Mouse (Mus musculus) midbrain, embryonic 14.5 days (tissue): ENCODE data around the gene Tspan4. TPM values are rescaled to one million over a fixed set of nuclear protein-coding genes. Genes with fewer than 3 reads are reported as not detected.
A peak's percentile ranks its signal among the peaks of the same experiment; 100 is the strongest.

Source experiments
- ATAC-seq: fragments of 200-750 bp; cut with Nextera tagmentation; 2 replicates; pipeline ENCODE4 v1.8.0; 2017; ENCODE audit warnings: moderate number of reproducible peaks, moderate library complexity; ENCODE audit not compliant: low FRiP score, low TSS enrichment
- DNase-seq: peaks from one replicate; pipeline ENCODE4 v3.0.0-alpha.2; 2015
- H3K27ac ChIP-seq: fragments of 300-500 bp; sonication (generic); replicated peaks from 2 replicates; pipeline ENCODE4 v1.5.1; 2014; ENCODE audit warnings: mild to moderate bottlenecking, low read depth, low read length, moderate library complexity
- H3K27me3 ChIP-seq: fragments of 300-500 bp; sonication (generic); 2 replicates; pipeline ENCODE4 v1.6.1; 2014; ENCODE audit warnings: low read length, control low read depth, mixed read lengths; ENCODE audit not compliant: control insufficient read depth, insufficient read depth
- H3K36me3 ChIP-seq: fragments of 300-500 bp; sonication (generic); 2 replicates; pipeline ENCODE4 v1.6.1; 2014; ENCODE audit warnings: low read length, control low read depth; ENCODE audit not compliant: control insufficient read depth, insufficient read depth
- H3K4me1 ChIP-seq: fragments of 300-500 bp; sonication (generic); 2 replicates; pipeline ENCODE4 v1.6.1; 2014; ENCODE audit warnings: mild to moderate bottlenecking, antibody characterized with exemption, low read length, control low read depth; ENCODE audit not compliant: control insufficient read depth, insufficient read depth
- H3K4me2 ChIP-seq: fragments of 300-500 bp; sonication (generic); 2 replicates; pipeline ENCODE4 v1.6.1; 2014; ENCODE audit warnings: mild to moderate bottlenecking, low read length, moderate library complexity
- H3K4me3 ChIP-seq: fragments of 300-500 bp; sonication (generic); replicated peaks from 2 replicates; pipeline ENCODE4 v1.5.1; 2014; ENCODE audit warnings: low read depth, low read length
- H3K9ac ChIP-seq: fragments of 300-500 bp; sonication (generic); replicated peaks from 2 replicates; pipeline ENCODE4 v1.6.1; 2014; ENCODE audit warnings: mild to moderate bottlenecking, low read length, moderate library complexity
- H3K9me3 ChIP-seq: fragments of 300-500 bp; sonication (generic); 2 replicates; pipeline ENCODE4 v1.6.1; 2016; ENCODE audit warnings: low read length, control low read depth, mixed read lengths; ENCODE audit not compliant: control insufficient read depth
- WGBS: fragments of 180-500 bp; shearing (Covaris S2); extraction: QIAGEN DNeasy Blood & Tissue Kit; methylation state at CpG from one replicate; pipeline ENCODE4 v1.1.7; 2014; 5-methylcytosine and 5-hydroxymethylcytosine counted together
- polyA plus RNA-seq: library from polyadenylated mRNA; unstranded; fragments of >200 nt; fragmentation: Nextera tagmentation; extraction: Ambion mirVana; gene quantifications from 2 replicates; pipeline ENCODE4 v1.2.1, GENCODE M21; 2014

Tspan4 gene
- polyA plus RNA-seq, 1 experiment from 2014 or later = 35.2 TPM

DNA sequence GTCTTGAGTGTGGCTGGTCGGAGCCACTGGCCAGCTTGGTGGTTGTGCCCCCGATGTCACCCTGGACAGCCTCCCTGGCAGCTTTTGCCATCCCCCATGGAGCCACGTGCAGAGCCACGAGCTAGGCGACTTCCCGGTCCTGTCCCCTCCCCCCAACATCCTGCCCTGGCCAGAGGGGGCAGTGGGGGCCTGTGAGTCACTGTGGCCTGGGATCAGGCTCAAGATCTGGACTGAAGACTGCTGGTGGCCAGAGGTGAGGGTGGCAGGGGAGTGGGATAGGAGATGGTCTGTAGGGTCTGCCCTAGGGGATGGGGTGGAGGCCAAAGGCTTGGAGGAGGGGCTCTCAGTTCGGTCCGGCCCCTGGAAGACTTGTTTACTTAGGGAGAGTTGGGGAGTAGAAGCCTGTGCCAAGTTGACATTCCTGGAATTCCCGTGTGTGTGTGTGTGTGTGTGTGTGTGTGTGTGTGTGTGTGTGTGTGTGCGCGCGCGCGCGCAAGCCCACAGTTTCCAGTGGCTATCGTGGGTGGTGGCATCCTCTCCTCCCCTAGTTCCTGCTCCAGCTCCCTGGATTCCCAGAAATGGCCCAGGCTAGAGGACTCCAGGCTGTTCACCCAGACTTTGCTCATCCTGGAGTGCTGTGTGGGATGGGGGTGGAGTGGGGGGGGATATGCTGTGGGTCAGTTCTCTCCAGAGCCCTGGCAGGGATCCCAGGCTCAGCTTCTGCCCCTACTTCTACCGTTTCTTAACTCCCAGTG is 1.4 kb downstream of the Tspan4 start:
- H3K4me3 ChIP-seq = no peak overlapping the region
- H3K9ac ChIP-seq = no peak overlapping the region
- peaks cover 10% of the 10 kb centered on the region for H3K27me3 ChIP-seq
- H3K27ac ChIP-seq = no peak overlapping the region
- H3K9me3 ChIP-seq = no peaks in the 10 kb centered on the region
- ATAC-seq (no peak), DNase-seq (peak; percentile 33)
- H3K4me1 ChIP-seq = peaks cover 19% of the 10 kb centered on the region
- peaks cover 12% of the 10 kb centered on the region for H3K36me3 ChIP-seq
- 9% methylated on average over 17 of the region's 17 CpGs for WGBS
- H3K4me2 ChIP-seq = peak overlapping the region; percentile 93

DNA sequence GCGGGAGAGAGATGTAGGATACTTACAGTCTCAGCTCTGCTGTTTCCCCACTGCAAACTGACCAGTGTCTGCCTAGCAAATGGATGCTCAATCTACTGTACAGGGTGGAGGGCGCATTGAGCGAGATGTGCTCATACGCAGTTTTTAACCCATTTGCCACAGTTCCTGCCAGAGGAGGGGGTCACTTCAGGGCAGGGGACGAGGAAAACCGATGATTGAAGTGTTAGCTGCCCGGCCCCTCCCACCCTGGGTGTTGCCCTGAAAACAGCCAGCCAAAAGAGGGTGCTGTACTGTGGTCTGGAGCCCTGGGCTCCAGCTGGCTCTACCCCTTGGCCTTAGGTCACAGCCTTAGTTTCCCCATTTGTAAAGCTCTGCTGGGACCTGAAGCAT is 1.9 kb downstream of the Tspan4 start:
- DNase-seq = no peak
- no peak for ATAC-seq
- Histone ChIP-seq H3K9me3 (no peaks in the 10 kb centered on the region), H3K27me3 (peaks cover 10% of the 10 kb centered on the region), H3K4me3 (no peak overlapping the region), H3K4me1 (peaks cover 24% of the 10 kb centered on the region), H3K27ac (no peak overlapping the region), H3K4me2 (peak overlapping the region; percentile 3; the same call in 1 of the 2 replicates), H3K36me3 (peaks cover 10% of the 10 kb centered on the region), H3K9ac (no peak overlapping the region)
- WGBS = 25% methylated on average over 7 of the region's 7 CpGs

DNA sequence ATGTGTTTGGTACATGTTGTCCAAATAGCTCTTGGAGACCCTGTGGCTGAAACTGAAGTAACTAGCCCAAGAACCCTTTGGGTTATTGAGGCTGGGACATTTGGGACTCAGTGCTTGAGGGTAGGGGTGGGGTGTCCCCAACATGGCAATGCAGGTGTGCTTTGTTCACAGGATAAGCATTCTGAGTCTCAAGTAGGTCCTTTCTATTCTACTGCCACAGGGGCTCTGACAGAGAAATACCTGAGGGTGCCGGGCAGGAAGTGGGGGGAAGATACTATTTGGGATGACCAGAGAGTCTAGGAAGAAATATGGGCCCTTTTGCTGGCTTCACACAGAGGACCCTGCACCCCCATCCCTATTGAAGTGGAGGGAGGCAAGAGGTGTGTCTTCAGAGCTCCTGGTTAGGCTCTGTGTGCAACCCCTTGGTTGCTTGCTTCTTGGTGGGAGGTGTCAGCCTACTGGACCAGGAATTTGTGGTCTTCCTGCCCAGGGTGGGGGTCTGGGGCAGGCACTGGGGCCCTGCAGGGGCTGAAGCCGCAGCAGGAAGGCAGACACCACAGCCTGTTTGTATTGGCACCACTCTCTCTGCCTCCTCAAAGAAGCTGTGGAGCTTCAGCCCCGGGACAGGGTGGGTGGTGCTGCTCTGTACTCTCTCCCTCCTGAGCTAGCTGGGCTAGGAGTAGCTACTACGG is 2.7 kb downstream of the Tspan4 start:
- no peaks in the 10 kb centered on the region for H3K9me3 ChIP-seq
- no peak overlapping the region for H3K4me2 ChIP-seq
- no peak for ATAC-seq
- WGBS = 74% methylated on average over 4 of the region's 4 CpGs
- DNase-seq = no peak
- no peak overlapping the region for H3K9ac ChIP-seq
- no peak overlapping the region for H3K4me3 ChIP-seq
- H3K27me3 ChIP-seq = peaks cover 10% of the 10 kb centered on the region
- peaks cover 29% of the 10 kb centered on the region for H3K4me1 ChIP-seq
- no peak overlapping the region for H3K27ac ChIP-seq
- peaks cover 2% of the 10 kb centered on the region for H3K36me3 ChIP-seq

DNA sequence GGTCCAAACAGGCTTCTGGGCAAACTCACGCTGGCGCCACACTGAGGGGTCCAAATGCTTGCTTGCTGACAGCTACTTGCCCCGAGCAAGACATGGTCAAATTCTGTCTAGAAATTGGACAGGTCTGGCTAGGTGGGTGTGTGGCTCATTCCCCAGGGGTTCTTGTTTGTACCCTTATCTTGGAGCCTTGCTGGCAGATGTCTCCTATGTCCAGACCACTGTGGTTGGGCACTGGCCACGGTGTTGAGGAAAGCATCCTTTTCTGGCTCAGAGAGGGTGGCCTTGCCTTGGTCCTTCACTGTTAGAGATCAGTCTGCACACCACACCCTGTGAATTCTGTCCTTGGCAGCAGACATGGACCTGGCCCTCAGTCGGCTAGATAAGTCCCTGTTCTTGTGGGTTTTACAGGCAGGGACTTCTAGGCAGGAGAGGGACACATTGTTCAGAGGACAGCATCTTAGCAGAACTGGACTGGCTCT is 3.3 kb downstream of the Tspan4 start:
- Histone ChIP-seq H3K27me3 (peaks cover 10% of the 10 kb centered on the region), H3K27ac (no peak overlapping the region), H3K9ac (no peak overlapping the region), H3K4me2 (no peak overlapping the region), H3K9me3 (no peaks in the 10 kb centered on the region), H3K4me1 (peaks cover 33% of the 10 kb centered on the region), H3K4me3 (no peak overlapping the region), H3K36me3 (no peaks in the 10 kb centered on the region)
- no peak for DNase-seq
- ATAC-seq = no peak
- 78% methylated on average over 5 of the region's 5 CpGs for WGBS

DNA sequence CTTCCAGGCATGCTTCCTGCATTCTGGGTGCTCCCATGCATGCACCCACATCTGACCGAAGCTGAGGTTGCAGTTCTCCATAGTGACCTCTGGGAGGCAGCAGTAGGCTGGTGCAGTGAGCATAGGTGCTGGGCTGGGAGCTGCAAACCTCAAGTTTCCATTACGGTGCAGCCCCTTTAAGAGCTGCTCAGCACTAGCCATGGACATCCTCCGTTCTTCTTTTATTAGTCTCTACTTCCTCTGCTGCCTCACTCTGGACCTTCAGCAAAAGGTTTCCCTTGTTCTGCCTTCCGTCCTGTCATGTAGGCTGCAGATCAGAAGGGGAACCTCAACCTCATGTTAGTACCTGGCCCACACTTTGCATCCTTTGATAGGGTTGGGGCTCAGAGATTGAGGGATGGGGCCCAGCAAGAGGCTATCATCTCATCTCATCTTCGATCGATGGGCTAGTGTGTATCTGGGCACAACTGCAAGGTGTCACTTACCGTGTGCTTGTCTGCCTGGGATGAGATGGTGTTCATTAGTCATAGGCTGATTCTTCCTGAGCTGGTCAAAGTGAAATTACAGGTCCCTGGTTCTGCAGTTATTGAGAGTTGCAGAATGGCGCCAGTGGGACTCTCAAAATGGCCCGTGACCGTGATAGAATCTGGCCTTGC is 5.9 kb downstream of the Tspan4 start:
- Histone ChIP-seq H3K4me1 (peaks cover 20% of the 10 kb centered on the region), H3K9ac (no peak overlapping the region; the same call in 1 of the 2 replicates)
- WGBS = 9% methylated on average over 10 of the region's 10 CpGs

DNA sequence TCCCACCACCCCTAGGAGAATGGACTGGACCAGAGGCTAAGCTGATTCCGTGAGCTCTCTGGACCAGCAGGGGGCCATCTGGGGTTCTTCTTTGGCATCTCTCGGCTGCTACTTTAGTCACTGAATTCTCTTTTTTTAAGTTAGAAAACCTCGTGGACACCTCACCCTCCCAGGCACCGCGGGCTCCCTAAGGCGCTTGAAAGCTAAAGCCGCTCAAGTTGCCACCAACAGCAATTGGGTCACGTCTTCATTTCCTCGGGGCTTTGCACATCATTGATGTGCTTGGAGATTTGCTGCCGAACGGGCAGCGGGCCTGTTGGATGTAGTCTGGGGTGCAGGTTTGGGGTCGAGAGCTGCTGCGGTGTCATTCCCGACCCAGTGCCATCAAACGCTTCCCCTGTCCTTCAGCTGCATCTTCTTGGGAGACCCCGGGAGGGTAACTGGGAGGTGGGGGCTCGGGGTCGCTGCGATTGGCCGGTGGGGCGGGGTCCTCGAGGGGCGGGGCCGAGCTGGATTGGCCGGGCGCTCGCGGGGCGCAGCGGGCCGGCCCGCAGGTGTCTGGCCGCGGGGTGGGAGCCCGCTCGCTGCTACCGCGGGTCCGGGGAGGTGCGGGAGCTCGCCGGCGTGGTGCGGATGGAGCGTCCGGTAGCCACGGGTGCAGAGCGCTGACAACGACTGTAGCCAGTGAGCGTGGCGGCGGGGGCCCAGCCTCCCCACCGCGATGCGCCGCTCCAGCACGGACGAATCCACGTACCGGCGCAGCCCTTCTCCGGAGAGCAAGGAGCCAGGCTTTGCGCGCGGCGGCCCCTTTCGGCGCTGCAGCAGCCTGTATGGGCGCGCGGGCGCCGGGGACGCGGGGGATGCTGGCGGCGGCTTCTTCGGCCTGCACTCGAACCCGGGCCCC is 6.7 kb downstream of the Tspan4 start:
- Histone ChIP-seq H3K9me3 (no peaks in the 10 kb centered on the region), H3K36me3 (no peaks in the 10 kb centered on the region), H3K9ac (peak overlapping the region; percentile 69), H3K27me3 (no peaks in the 10 kb centered on the region; the same call in 1 of the 2 replicates), H3K27ac (peak overlapping the region; percentile 63), H3K4me1 (peaks cover 20% of the 10 kb centered on the region), H3K4me3 (peak overlapping the region; percentile 63), H3K4me2 (peak overlapping the region; percentile 86)
- DNase-seq (peak; percentile 80), ATAC-seq (peak; percentile 57)
- WGBS = under 1% methylated on average over 78 of the region's 81 CpGs

More for the DNA sequence above, 5.9 kb downstream of the Tspan4 start:
- H3K9me3 ChIP-seq = no peaks in the 10 kb centered on the region
- H3K27ac ChIP-seq = peak overlapping the region; percentile 63; the same call in 1 of the 2 replicates
- H3K4me2 ChIP-seq = peak overlapping the region; percentile 86
- ATAC-seq (peak; percentile 43; the same call in 1 of the 2 replicates), DNase-seq (peak; percentile 86)
- peaks cover 6% of the 10 kb centered on the region for H3K27me3 ChIP-seq
- no peaks in the 10 kb centered on the region for H3K36me3 ChIP-seq
- H3K4me3 ChIP-seq = peak overlapping the region; percentile 63; the same call in 1 of the 2 replicates

DNA sequence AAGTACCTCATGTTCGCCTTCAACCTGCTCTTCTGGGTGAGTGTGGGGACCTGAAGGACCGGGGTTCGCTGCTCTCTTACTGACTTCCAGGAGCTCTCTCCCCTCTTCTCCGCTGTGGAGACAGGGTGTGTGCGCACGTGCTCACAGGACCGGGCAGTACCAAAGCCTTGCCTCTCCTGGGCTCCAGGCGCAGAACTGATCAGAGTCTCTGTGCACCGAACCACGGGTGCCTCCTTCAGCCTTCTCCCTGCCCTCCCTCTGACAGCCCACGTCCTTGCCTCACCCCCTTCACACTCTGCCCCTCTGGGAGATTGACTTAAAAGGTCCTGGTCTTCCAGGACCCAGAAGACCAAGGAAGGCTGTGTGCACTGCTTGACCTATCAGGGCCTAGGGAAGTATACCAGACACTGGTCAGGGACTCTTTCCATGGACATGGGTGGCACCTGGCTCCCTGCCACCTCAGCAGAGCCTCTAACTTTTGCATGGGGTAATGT is 7.5 kb downstream of the Tspan4 start:
- Histone ChIP-seq H3K4me2 (peak overlapping the region; percentile 86), H3K4me1 (peaks cover 20% of the 10 kb centered on the region), H3K27me3 (no peaks in the 10 kb centered on the region; the same call in 1 of the 2 replicates), H3K9me3 (no peaks in the 10 kb centered on the region), H3K9ac (peak overlapping the region; percentile 69), H3K4me3 (peak overlapping the region; percentile 63), H3K27ac (peak overlapping the region; percentile 63), H3K36me3 (no peaks in the 10 kb centered on the region)
- 3% methylated on average over 11 of the region's 11 CpGs for WGBS
- DNase-seq (no peak), ATAC-seq (no peak; the same call in 1 of the 2 replicates)
